Mouse (Mus musculus) heart, embryonic 16.5 days (tissue): ENCODE data around the gene Gm10128. TPM values are rescaled to one million over a fixed set of nuclear protein-coding genes. Genes with fewer than 3 reads are reported as not detected.
"Not testable (repeated sequence)": the region's sequence is repeated elsewhere in the genome, so short reads cannot be mapped to it uniquely, and the experiment has no call there.

Experiments used
- ATAC-seq: fragments of 200-750 bp; cut with Nextera tagmentation; replicated peaks from 2 replicates; pipeline ENCODE4 v1.8.0; 2017; ENCODE audit warnings: moderate number of reproducible peaks; ENCODE audit not compliant: insufficient read depth, low FRiP score; ENCODE audit errors: extremely low read depth
- H3K27ac ChIP-seq: fragments of 300-500 bp; sonication (generic); 2 replicates; pipeline ENCODE4 v1.5.1; 2014; ENCODE audit warnings: mild to moderate bottlenecking, low read length, control low read depth, moderate library complexity
- H3K27me3 ChIP-seq: fragments of 300-500 bp; sonication (generic); 2 replicates; pipeline ENCODE4 v1.6.1; 2014; ENCODE audit warnings: low read length, mixed read lengths; ENCODE audit not compliant: control insufficient read depth, insufficient read depth
- H3K36me3 ChIP-seq: fragments of 300-500 bp; sonication (generic); 2 replicates; pipeline ENCODE4 v1.6.1; 2014; ENCODE audit not compliant: control insufficient read depth, insufficient read depth
- H3K4me1 ChIP-seq: fragments of 300-500 bp; sonication (generic); 2 replicates; pipeline ENCODE4 v1.6.1; 2014; ENCODE audit warnings: low read length, mixed read lengths; ENCODE audit not compliant: control insufficient read depth, insufficient read depth
- H3K4me2 ChIP-seq: fragments of 300-500 bp; sonication (generic); 2 replicates; pipeline ENCODE4 v1.6.1; 2014; ENCODE audit warnings: low read depth, mild to moderate bottlenecking, control low read depth, low read length
- H3K4me3 ChIP-seq: fragments of 300-500 bp; sonication (generic); 2 replicates; pipeline ENCODE4 v1.5.1; 2014; ENCODE audit warnings: mild to moderate bottlenecking, control low read depth, low read length
- H3K9ac ChIP-seq: fragments of 300-500 bp; sonication (generic); 2 replicates; pipeline ENCODE4 v1.6.1; 2014; ENCODE audit warnings: low read length, control low read depth
- H3K9me3 ChIP-seq: fragments of 300-500 bp; sonication (generic); replicated peaks from 2 replicates; pipeline ENCODE4 v1.6.1; 2016; ENCODE audit warnings: low read length; ENCODE audit not compliant: control insufficient read depth
- WGBS: fragments of 180-500 bp; shearing (Covaris S2); extraction: QIAGEN DNeasy Blood & Tissue Kit; methylation state at CpG from one replicate; pipeline ENCODE4 v1.1.7; 2014; 5-methylcytosine and 5-hydroxymethylcytosine counted together
- polyA plus RNA-seq: library from polyadenylated mRNA; unstranded; fragments of >200 nt; fragmentation: Nextera tagmentation; extraction: Ambion mirVana; gene quantifications from 2 replicates; pipeline ENCODE4 v1.2.1, GENCODE M21; 2015

Gm10128 gene
- not detected in 2 replicates for polyA plus RNA-seq

DNA sequence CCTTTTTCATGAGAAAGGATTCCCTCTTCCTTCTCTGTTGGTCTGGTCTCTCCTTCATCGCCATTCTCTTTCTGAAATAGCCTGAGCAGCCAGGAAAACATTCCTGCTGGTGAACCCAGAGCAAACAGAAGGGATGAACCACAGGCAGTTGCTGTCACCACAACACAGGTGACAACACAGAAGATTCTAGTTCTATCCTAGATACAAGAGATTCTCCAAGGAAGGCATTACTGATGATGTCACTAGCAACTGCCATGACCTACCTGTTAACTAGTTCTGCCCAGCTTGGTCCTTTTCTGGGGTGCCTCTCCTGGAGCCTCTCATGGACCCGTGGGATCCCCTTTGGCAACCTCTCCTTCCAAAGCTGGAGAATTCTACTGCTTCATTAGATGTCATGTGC lies at the start of gene Gm10128:
TSS of gene Gm10128 (minus strand) at position 101 of the 400 bp plus-strand sequence.
- not testable (repeated sequence) for H3K4me1 ChIP-seq, H3K4me2 ChIP-seq, H3K9me3 ChIP-seq, ATAC-seq, H3K4me3 ChIP-seq, H3K9ac ChIP-seq, H3K27ac ChIP-seq, H3K36me3 ChIP-seq, H3K27me3 ChIP-seq
- WGBS = no CpG with 5 or more reads among the region's 2 CpGs

DNA sequence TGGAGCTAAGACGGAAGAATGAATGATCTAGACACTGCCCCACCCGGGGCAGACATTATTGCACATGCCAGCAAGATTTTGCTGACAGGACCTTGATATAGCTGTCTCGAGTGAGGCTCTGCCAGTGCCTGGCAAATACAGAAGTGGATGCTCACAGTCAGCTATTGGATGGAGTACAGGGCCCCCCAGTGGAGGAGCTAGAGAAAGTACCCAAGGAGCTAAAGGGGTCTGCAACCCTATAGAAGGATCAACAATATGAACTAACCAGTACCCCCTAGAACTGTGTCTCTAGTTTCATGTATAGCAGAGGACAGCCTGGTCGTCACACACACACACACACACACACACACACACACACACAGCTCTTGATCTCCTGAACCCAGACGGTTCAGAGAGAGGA lies 37.4 kb upstream of the Gm10128 start:
- not testable (repeated sequence) for H3K36me3 ChIP-seq, H3K4me2 ChIP-seq, H3K4me1 ChIP-seq, H3K27ac ChIP-seq, H3K27me3 ChIP-seq, H3K4me3 ChIP-seq, H3K9me3 ChIP-seq, ATAC-seq, H3K9ac ChIP-seq
- WGBS = 64% methylated on average over 5 of the region's 5 CpGs

DNA sequence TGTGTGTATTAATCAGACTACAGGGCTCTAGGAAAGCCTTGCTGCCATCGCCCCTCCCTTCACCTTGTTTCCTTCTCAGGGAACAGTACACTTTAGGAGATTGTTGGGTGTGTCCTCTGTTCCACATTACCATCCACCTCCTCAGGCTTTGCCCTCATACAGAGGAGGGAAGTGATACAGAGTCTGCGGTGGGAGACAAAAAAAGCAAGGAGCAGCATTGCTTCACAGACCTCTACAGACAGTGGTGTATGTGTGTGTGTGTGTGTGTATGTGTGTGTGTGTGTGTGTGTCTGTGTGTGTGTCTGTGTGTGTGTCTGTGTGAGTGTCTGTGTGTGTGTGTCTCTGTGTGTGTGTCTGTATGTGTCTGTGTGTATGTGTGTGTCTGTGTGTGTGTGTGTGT lies 18.7 kb upstream of the Gm10128 start:
- ATAC-seq, H3K4me1 ChIP-seq, H3K4me3 ChIP-seq, H3K36me3 ChIP-seq, H3K9me3 ChIP-seq, H3K27me3 ChIP-seq, H3K27ac ChIP-seq, H3K9ac ChIP-seq, H3K4me2 ChIP-seq: not testable (repeated sequence)
- WGBS = 76% methylated on average over 2 of the region's 2 CpGs

DNA sequence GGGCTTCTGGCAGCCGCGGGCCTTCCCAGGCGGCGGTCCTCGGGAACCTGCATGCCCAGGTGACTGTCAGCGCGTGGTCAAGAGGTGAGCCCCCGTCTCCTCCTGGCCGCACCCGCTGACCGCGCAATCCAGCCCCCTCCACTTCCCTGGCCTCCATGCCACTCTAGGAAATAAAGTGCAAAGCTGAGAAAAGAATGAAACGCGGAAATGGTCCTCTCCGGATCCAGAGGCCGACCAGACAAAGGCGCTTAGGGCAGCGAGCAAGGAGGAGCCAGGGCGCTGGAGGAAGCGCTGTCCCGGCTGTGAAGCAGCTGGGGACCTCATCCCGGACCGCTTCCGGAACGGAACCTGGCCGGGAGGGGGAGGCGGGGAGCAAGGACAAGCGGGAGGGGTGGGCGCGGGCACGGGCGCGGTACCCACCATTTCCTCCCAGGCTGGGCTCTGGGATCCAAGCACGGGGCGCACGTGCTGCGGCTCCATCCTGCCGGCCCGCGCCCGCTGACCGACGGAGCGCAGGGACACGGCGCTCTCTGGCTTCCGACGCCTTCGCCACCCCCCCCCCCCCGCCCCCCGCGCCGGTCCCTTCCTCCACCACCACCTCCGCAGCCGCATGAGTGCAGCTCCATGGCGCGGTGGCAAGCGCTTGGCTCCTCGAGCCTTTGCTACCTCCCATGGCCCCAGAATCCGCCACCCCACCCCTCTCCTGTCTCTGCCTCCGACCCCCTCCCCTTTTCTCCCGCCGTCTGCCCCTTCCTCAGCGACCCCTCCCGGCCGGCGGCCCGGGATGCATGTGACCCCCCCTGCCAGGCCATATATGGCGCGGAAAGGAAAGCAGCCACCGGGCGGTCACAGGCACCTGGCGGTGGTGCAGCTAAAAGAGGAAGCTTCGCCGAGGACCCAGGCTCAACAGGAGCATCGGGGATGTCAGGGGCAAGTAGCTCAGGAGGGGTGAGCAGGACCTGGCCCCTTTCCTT lies 14.6 kb upstream of the Gm10128 start:
- peak overlapping the region; percentile 62 for H3K4me2 ChIP-seq
- 1% methylated on average over 34 of the region's 76 CpGs for WGBS
- not testable (repeated sequence) for ATAC-seq, H3K27me3 ChIP-seq, H3K9ac ChIP-seq, H3K9me3 ChIP-seq, H3K4me1 ChIP-seq, H3K36me3 ChIP-seq, H3K27ac ChIP-seq
- peak overlapping the region; percentile 41 for H3K4me3 ChIP-seq

DNA sequence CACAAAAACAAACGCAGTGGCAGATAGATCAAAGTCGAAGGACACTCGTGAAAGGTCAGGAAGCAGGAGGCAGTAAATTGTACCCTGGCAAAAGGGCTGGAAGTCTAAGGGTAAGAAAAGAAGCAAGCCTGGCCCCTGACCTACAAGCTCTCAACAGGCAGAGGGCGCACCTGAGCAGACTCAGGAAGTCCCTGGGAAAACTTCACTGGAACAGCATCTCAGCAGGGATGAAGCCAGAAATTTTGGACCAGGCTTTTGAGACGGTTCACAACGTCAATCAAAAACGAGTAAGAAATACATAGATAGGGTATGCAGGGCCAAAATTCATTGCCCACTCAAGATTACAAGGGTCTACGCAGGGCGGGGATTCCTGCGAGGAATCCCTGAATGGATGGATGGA lies 13.7 kb upstream of the Gm10128 start:
- not testable (repeated sequence) for H3K27ac ChIP-seq

DNA sequence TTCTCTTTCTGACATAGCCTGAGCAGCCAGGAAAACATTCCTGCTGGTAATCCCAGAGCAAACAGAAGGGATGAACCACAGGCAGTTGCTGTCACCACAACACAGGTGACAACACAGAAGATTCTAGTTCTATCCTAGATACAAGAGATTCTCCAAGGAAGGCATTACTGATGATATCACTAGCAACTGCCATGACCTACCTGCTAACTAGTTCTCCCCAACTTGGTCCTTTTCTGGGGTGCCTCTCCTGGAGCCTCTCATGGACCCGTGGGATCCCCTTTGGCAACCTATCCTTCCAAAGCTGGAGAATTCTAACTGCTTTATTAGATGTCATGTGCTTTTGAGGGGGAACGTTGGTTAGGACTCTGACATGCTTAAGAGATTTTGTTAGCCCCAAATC lies 48.3 kb downstream of the Gm10128 start, which contains the start of gene Gm10338:
TSS of gene Gm10338 (minus strand) at position 101 of the 400 bp plus-strand sequence.
- not testable (repeated sequence) for H3K4me2 ChIP-seq, H3K9ac ChIP-seq, H3K4me3 ChIP-seq, H3K36me3 ChIP-seq, H3K27me3 ChIP-seq, ATAC-seq, H3K4me1 ChIP-seq, H3K9me3 ChIP-seq, H3K27ac ChIP-seq
- no CpG with 5 or more reads among the region's 2 CpGs for WGBS

More for the DNA sequence above, 13.7 kb upstream of the Gm10128 start:
- not testable (repeated sequence) for ATAC-seq, H3K4me3 ChIP-seq, H3K36me3 ChIP-seq, H3K27me3 ChIP-seq, H3K4me1 ChIP-seq, H3K9ac ChIP-seq, H3K4me2 ChIP-seq, H3K9me3 ChIP-seq
- 5% methylated on average over 7 of the region's 10 CpGs for WGBS

Other genes with a start within 250 kb of the Gm10128 start
- gene Gm3755, start 193.1 kb downstream of the Gm10128 start, polyA plus RNA-seq = 0.17 TPM in 1 of 2 replicates, not detected in the other
- 0.92 TPM in 1 of 2 replicates, not detected in the other for gene Gm3752, start 160.2 kb downstream of the Gm10128 start, polyA plus RNA-seq
- gene Gm3558, start 75.4 kb downstream of the Gm10128 start, polyA plus RNA-seq = 0.17 and 0.33 TPM in 2 replicates
- gene Gm10338, start 48.4 kb downstream of the Gm10128 start, polyA plus RNA-seq = not detected in 2 replicates
- gene Gm26661, start 147.6 kb upstream of the Gm10128 start, polyA plus RNA-seq = not detected in 2 replicates
- 9.2 and 14.4 TPM in 2 replicates for gene Flnb, start 174.0 kb upstream of the Gm10128 start, polyA plus RNA-seq